Mouse (Mus musculus): Measurements from ENCODE around the gene Taldo1.

DNA sequence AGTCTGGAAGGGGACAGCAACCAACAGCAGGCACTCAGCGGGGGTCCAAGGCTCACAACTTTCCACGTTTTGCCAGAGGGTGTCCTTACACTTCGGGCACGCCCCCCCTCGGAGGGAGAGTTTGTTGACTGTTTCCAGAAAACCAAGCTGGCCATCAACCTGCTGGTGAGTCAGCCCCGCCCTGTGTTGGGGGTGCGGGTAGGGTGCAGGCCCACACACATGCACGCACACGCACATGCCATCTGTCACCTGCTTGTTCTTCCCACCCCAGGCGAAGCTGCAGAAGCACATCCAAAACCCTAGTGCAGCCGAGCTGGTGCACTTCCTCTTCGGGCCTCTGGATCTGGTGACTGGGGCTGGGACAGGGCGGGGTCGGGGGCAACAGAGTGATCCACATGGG is 35.0 kb upstream of the Taldo1 start:
- no peak for TF ChIP-seq CTCF (IDR thresholded peaks at IDR 0.05; ENCODE audit: low read depth)
- TF ChIP-seq EP300 (IDR thresholded peaks at IDR 0.05; ENCODE audit: low read depth) = no peak
